Mouse (Mus musculus): ENCODE data around the gene Xpo6.

Xpo6 gene

GRCm38 (mm10) chr7:126080949-126081654, 119.2 kb downstream of the Xpo6 start:
- peak; percentile 43 for DNase-seq (ENCODE audit: low spot score in 2 of 2)

- DNase-seq (ENCODE audit: low spot score in 2 of 2), result no peak
These were observed 123.4 kb downstream of the Xpo6 start for GRCm38 (mm10) chr7:126076935-126077334.

GRCm38 (mm10) chr7:126075058-126075457, 125.2 kb downstream of the Xpo6 start:
- no peak for DNase-seq (ENCODE audit: low spot score in 2 of 2)

GRCm38 (mm10) chr7:126070321-126070720, 130.0 kb downstream of the Xpo6 start:
- no peak for DNase-seq (ENCODE audit: low spot score in 2 of 2)

GRCm38 (mm10) chr7:126066777-126067176, 133.5 kb downstream of the Xpo6 start:
- peak; percentile 57 to 68 for DNase-seq (ENCODE audit: low spot score in 2 of 2)

GRCm38 (mm10) chr7:126065243-126065876, 134.9 kb downstream of the Xpo6 start:
- no peak for DNase-seq (ENCODE audit: low spot score in 2 of 2)

GRCm38 (mm10) chr7:126062228-126062627, 138.1 kb downstream of the Xpo6 start:
- DNase-seq (ENCODE audit: low spot score in 2 of 2), result no peak

GRCm38 (mm10) chr7:126058918-126059317, 141.4 kb downstream of the Xpo6 start:
- no peak for DNase-seq (ENCODE audit: low spot score in 2 of 2)

GRCm38 (mm10) chr7:126057332-126057914, 142.9 kb downstream of the Xpo6 start:
- DNase-seq (ENCODE audit: low spot score in 2 of 2), result no peak

- no peak for DNase-seq (ENCODE audit: low spot score in 2 of 2)
These were observed 145.7 kb downstream of the Xpo6 start for GRCm38 (mm10) chr7:126054574-126054973.

- no peak for DNase-seq (ENCODE audit: low spot score in 2 of 2)
These were observed 146.7 kb downstream of the Xpo6 start for GRCm38 (mm10) chr7:126053618-126054017.

- no peak for DNase-seq (ENCODE audit: low spot score in 2 of 2)
These were observed 148.4 kb downstream of the Xpo6 start for GRCm38 (mm10) chr7:126051910-126052309.
